Mouse (Mus musculus): ENCODE results near the gene Ddx59.
A peak's percentile ranks its signal among the peaks of the same experiment; 100 is the strongest.

Ddx59 gene

GRCm38 (mm10) chr1:136450206-136450605, 35.1 kb downstream of the Ddx59 start:
- DNase-seq, result no peak

- no peak for DNase-seq
Observed at GRCm38 (mm10) chr1:136452421-136452820, 37.4 kb downstream of the Ddx59 start.

DNA sequence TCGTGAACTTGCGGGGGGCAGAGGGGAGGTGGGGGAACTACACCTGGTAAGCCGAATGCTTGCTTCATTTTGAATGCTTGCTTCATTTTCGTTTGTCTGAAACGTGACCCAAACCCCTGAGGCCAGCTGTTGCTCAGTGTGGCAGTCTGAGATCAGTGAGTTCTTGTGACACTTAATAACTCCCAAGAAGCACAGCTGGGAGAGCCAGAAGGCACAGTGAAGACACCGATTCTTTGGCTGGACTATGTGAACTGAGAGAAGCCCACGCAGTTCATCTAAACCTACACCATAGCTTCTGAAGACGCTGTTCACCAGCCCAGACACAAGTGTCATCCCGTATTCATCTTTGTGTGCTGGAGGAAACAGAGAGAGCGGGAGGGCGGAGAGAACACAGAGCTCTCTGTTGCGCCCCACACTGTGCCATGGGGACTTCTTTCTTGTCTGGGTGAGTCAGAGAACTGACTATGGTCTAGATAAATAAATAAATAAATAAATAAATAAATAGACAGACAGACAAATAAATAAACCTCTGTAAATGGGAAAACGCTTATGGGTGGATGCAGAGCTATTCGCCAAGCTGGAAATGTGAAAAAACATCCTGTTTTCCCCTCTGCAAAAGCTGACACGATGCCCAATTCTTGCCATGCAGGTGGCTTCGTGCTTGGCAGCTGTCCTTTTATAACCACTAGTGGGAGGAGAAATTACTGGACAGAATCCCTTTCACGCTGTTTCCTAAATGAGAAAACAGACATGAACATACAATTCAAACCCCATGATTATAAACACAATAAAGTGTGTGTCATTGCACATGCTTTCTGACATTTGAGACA, 40.9 kb downstream of the Ddx59 start:
- DNase-seq, result peak; percentile 57

- peak; percentile 66 for DNase-seq
Observed at GRCm38 (mm10) chr1:136456741-136457140, 41.7 kb downstream of the Ddx59 start.

- no peak for DNase-seq
Observed at GRCm38 (mm10) chr1:136457403-136457802, 42.3 kb downstream of the Ddx59 start.

DNA sequence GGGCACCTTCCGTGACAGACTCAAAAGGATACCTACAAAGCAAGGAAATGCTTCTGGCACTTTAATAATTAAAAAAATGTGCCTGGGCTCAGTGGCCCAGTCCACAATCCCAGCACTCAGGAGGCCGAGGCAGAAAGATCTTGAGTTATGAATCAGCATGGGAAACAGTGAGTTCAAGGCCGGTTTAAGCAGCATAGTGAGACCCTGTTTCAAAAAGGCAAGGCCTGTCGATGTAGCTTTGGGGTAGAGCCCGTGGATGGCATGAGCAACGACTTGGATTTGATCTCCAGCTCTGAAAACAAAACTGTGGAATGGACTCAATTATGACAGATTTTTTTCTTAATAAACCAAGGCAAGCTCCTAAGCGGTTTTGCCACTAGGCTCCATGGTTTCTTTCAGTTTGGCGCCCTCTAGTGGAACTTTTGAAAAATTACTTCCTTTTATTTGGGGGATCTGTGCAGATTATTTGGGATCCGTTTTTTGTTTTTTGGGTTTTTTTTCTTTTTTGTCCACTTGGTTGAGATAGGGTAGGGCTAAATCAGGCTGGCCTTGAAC, 43.7 kb downstream of the Ddx59 start:
- DNase-seq, result no peak

DNA sequence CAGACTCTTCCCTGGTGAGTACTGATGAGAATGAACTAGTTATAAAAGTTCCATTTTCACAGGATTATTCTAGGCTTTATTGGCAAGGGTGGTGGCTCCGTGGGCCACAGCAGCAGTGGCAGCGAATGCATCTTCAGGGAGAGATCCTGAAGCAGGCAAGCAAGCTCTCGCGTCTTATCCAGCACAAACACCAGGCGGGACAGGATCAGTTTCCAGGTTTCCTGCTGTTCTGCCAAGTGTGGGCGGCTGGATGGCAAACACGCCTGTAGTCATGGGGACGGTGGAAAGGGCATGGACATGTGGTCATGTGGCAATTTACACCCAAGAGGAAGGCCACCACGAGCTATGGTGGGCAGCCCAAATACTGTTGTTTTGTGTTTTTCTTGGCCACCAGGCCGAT, 47.4 kb downstream of the Ddx59 start:
- peak; percentile 90 for DNase-seq

- no peak for DNase-seq
Observed at GRCm38 (mm10) chr1:136465168-136465567, 50.1 kb downstream of the Ddx59 start.

- DNase-seq, result peak; percentile 99
Observed at GRCm38 (mm10) chr1:136466143-136466811, 51.2 kb downstream of the Ddx59 start, which contains the start of gene Kif14. Kif14 (plus strand) TSS chr1:136466343.

- no peak for DNase-seq
Observed at GRCm38 (mm10) chr1:136469408-136469807, 54.3 kb downstream of the Ddx59 start.

DNA sequence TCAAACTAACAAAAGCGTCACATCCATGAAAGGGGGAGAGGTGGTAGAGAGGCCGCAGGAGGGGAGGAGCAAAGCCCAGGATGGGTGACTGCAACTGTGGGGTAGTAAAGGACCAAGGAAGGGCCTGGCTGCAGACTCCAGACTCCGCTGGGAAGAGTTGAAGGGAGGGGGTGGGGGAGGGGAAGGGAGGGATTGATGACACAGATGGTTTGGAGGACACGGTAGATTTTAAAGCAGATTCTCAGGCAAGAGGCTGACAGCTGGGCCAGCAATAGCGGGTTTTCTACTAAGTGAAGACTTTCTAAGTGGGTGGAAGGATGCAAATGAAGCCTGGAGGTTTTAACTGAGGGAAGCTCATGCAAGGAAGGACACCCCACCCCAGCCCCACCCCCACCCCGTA, 55.4 kb downstream of the Ddx59 start:
- no peak for DNase-seq

All from heart, adult 11 months (tissue).